Mouse (Mus musculus) neural tube, embryonic 15.5 days (tissue): Measurements from ENCODE around the gene Aldh1a3. TPM values are rescaled to one million over a fixed set of nuclear protein-coding genes. Genes with fewer than 3 reads are reported as not detected.
A peak's percentile ranks its signal among the peaks of the same experiment; 100 is the strongest.

ENCODE experiments used
- ATAC-seq: fragments of 200-750 bp; cut with Nextera tagmentation; 2 replicates; pipeline ENCODE4 v1.8.0; 2017; ENCODE audit warnings: mild to moderate bottlenecking, moderate TSS enrichment, moderate library complexity; ENCODE audit not compliant: low FRiP score
- H3K27ac ChIP-seq: fragments of 300-500 bp; sonication (generic); replicated peaks from 2 replicates; pipeline ENCODE4 v1.5.1; 2015; ENCODE audit warnings: mild to moderate bottlenecking, inconsistent platforms
- H3K27me3 ChIP-seq: fragments of 300-500 bp; sonication (generic); replicated peaks from 2 replicates; pipeline ENCODE4 v1.6.1; 2015; ENCODE audit warnings: inconsistent platforms
- H3K36me3 ChIP-seq: fragments of 300-500 bp; sonication (generic); 2 replicates; pipeline ENCODE4 v1.6.1; 2015; ENCODE audit warnings: inconsistent platforms
- H3K4me1 ChIP-seq: fragments of 300-500 bp; sonication (generic); 2 replicates; pipeline ENCODE4 v1.6.1; 2015; ENCODE audit warnings: inconsistent platforms
- H3K4me2 ChIP-seq: fragments of 300-500 bp; sonication (generic); 2 replicates; pipeline ENCODE4 v1.6.1; 2015; ENCODE audit warnings: inconsistent platforms, mild to moderate bottlenecking, moderate library complexity
- H3K4me3 ChIP-seq: fragments of 300-500 bp; sonication (generic); replicated peaks from 2 replicates; pipeline ENCODE4 v1.5.1; 2015; ENCODE audit warnings: mild to moderate bottlenecking, inconsistent platforms
- H3K9ac ChIP-seq: fragments of 300-500 bp; sonication (generic); replicated peaks from 2 replicates; pipeline ENCODE4 v1.6.1; 2015; ENCODE audit warnings: mild to moderate bottlenecking, inconsistent platforms
- H3K9me3 ChIP-seq: fragments of 300-500 bp; sonication (generic); replicated peaks from 2 replicates; pipeline ENCODE4 v1.6.1; 2016; ENCODE audit warnings: inconsistent platforms
- WGBS: fragments of 180-500 bp; shearing (Covaris S2); methylation state at CpG from one replicate; pipeline ENCODE4 v1.1.7; 2015; ENCODE audit warnings: mixed read lengths; 5-methylcytosine and 5-hydroxymethylcytosine counted together
- polyA plus RNA-seq: library from polyadenylated mRNA; unstranded; fragments of >200 nt; fragmentation: Nextera tagmentation; extraction: Ambion mirVana; gene quantifications from 2 replicates; pipeline ENCODE4 v1.2.1, GENCODE M21; 2015

The Aldh1a3 gene
- polyA plus RNA-seq, 1 experiment from 2014 or later: 3.6 TPM

GRCm38 (mm10) chr7:66409433-66409832 is 17.9 kb downstream of the Aldh1a3 start:
- WGBS: 74% methylated on average over 6 of the region's 6 CpGs
- Histone ChIP-seq H3K27me3 (no peaks in the 10 kb centered on the region), H3K4me2 (no peak overlapping the region), H3K27ac (no peak overlapping the region), H3K36me3 (no peaks in the 10 kb centered on the region), H3K9me3 (no peaks in the 10 kb centered on the region), H3K4me3 (no peak overlapping the region), H3K4me1 (peaks cover 16% of the 10 kb centered on the region), H3K9ac (no peak overlapping the region)
- no peak for ATAC-seq

DNA sequence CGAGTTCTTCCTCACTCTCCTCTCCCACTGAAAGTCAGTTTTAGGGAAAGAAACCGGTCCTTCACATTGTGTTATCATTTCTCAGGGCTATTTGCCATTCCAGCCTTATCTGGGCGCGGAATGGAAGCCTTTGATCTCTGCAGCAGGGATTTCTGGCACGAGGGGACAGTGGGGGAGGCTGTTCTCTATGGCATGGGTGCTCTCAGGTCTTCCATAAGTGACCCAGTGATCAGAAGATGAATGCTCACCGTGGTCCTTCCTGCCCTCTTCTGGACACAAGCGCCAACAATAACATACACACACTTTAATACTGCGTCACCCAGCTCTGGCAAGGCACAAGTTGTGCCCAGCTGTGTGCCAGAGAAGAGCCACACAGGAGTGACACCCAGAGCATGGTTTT is 20.3 kb downstream of the Aldh1a3 start:
- Histone ChIP-seq H3K9me3 (no peaks in the 10 kb centered on the region), H3K4me2 (no peak overlapping the region), H3K27ac (no peak overlapping the region), H3K27me3 (no peaks in the 10 kb centered on the region), H3K9ac (no peak overlapping the region), H3K4me1 (peaks cover 4% of the 10 kb centered on the region), H3K36me3 (no peaks in the 10 kb centered on the region), H3K4me3 (no peak overlapping the region)
- WGBS: 83% methylated on average over 8 of the region's 8 CpGs
- no peak for ATAC-seq

DNA sequence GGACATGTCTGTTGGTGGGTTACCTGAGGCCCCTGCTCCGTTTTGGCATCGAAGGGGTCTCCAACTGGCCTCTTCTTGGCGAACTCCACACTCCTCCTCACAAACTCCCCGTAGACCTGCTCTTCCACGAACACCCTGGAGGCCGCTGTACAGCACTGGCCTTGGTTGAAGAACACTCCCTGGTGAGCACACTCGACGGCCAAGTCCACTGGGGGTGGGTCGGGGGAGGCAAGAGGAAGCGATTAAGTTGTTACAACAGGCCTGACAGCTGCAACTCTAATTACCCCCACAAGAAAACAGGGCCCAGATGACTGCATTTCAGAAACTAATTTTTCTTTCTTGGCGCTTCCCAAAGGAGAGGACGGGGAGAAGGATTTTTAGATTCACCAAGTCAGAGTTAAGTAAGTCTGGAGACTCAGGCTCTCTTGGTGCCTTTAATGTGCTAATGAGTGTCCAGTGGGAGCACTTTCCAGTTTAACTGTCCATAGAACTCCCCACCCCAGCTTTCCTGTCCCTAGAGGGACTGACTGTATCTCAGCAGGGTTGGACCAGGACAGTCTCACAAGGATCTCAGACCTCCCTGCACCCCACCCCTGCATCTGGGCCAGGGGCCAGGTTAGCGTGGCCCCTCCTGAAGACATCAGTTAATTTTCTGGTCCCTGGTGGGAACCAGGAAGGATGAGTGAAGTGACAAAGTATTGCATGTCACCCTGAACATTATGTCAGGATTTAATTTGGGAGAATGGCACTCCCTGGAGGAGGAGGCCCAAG is 21.2 kb downstream of the Aldh1a3 start:
- H3K27ac ChIP-seq: no peak overlapping the region
- WGBS: 48% methylated on average over 13 of the region's 13 CpGs
- H3K4me1 ChIP-seq: peaks cover 4% of the 10 kb centered on the region
- H3K9me3 ChIP-seq: no peaks in the 10 kb centered on the region
- no peak for ATAC-seq
- H3K27me3 ChIP-seq: no peaks in the 10 kb centered on the region
- H3K36me3 ChIP-seq: no peaks in the 10 kb centered on the region
- H3K9ac ChIP-seq: no peak overlapping the region
- no peak overlapping the region for H3K4me3 ChIP-seq
- no peak overlapping the region for H3K4me2 ChIP-seq

GRCm38 (mm10) chr7:66405541-66405940 is 21.8 kb downstream of the Aldh1a3 start:
- Histone ChIP-seq H3K27me3 (no peaks in the 10 kb centered on the region), H3K36me3 (no peaks in the 10 kb centered on the region), H3K9me3 (no peaks in the 10 kb centered on the region), H3K9ac (no peak overlapping the region), H3K4me3 (no peak overlapping the region), H3K4me2 (no peak overlapping the region), H3K27ac (no peak overlapping the region), H3K4me1 (peaks cover 4% of the 10 kb centered on the region)
- WGBS: 72% methylated on average over 11 of the region's 11 CpGs
- no peak for ATAC-seq

- no peak overlapping the region for H3K4me2 ChIP-seq
- H3K27me3 ChIP-seq: no peaks in the 10 kb centered on the region
- H3K4me3 ChIP-seq: no peak overlapping the region
- no peak for ATAC-seq
- H3K27ac ChIP-seq: no peak overlapping the region
- no peaks in the 10 kb centered on the region for H3K9me3 ChIP-seq
- no peaks in the 10 kb centered on the region for H3K36me3 ChIP-seq
- H3K9ac ChIP-seq: no peak overlapping the region
- WGBS: 78% methylated on average over 4 of the region's 4 CpGs
- H3K4me1 ChIP-seq: peaks cover 4% of the 10 kb centered on the region
Observed at GRCm38 (mm10) chr7:66404802-66405201, 22.5 kb downstream of the Aldh1a3 start.

DNA sequence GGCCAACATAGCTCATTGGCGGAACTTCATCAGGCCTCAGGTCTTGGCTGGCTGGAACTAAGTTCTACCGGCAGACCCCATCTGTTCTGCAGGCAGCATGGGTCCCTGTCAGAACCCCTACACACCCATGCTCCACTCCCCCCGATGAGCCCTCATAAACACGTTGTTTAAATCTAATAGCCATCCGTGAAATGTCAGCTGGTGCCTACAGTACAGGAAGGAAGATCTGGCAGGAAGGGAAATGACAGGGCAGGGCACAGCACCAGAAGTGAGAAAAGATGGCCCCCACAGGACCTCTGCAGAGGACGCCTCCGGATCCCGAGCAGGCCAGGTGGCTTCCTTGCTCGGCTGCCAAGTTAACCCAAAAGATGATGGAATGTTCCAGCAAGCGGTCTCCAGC is 23.2 kb downstream of the Aldh1a3 start:
- no peak for ATAC-seq
- WGBS: 40% methylated on average over 10 of the region's 10 CpGs

GRCm38 (mm10) chr7:66402876-66403275 is 24.4 kb downstream of the Aldh1a3 start:
- no peak overlapping the region for H3K9ac ChIP-seq
- H3K4me2 ChIP-seq: no peak overlapping the region
- no peak overlapping the region for H3K27ac ChIP-seq
- peaks cover 4% of the 10 kb centered on the region for H3K4me1 ChIP-seq
- H3K27me3 ChIP-seq: no peaks in the 10 kb centered on the region
- no peak for ATAC-seq
- H3K9me3 ChIP-seq: no peaks in the 10 kb centered on the region
- WGBS: 91% methylated on average over 5 of the region's 5 CpGs
- H3K4me3 ChIP-seq: no peak overlapping the region
- H3K36me3 ChIP-seq: no peaks in the 10 kb centered on the region

More for the DNA sequence above, 23.2 kb downstream of the Aldh1a3 start:
- Histone ChIP-seq H3K4me3 (no peak overlapping the region), H3K9ac (no peak overlapping the region), H3K27ac (no peak overlapping the region), H3K9me3 (no peaks in the 10 kb centered on the region), H3K27me3 (no peaks in the 10 kb centered on the region), H3K4me1 (peaks cover 4% of the 10 kb centered on the region), H3K4me2 (no peak overlapping the region), H3K36me3 (no peaks in the 10 kb centered on the region)

DNA sequence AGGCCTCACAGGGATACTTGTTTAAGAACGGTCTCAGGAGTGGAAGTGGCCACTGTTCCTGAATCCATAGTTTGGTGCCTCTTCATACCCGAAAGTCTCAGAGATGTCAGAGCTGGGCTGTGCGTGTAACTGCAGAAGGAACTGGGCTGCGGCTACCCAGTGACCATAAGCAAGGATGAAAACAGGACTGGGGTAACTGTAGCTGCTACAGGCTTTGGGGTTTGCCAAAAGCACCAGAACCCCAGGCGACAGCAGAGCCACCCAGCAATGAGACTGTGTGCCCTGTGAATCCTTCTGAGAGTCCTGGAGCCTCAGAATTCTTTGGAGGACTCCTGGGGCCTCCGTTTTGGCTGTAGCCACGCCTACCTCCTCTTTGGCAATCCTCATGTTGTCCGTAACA is 25.7 kb downstream of the Aldh1a3 start:
- 40% methylated on average over 8 of the region's 8 CpGs for WGBS
- H3K27me3 ChIP-seq: no peaks in the 10 kb centered on the region
- no peak for ATAC-seq
- H3K36me3 ChIP-seq: no peaks in the 10 kb centered on the region
- no peak overlapping the region for H3K27ac ChIP-seq
- H3K4me2 ChIP-seq: no peak overlapping the region
- H3K4me3 ChIP-seq: no peak overlapping the region
- H3K4me1 ChIP-seq: peaks cover 4% of the 10 kb centered on the region
- H3K9ac ChIP-seq: no peak overlapping the region
- no peaks in the 10 kb centered on the region for H3K9me3 ChIP-seq

GRCm38 (mm10) chr7:66397288-66397687 is 30.0 kb downstream of the Aldh1a3 start:
- Histone ChIP-seq H3K9me3 (no peaks in the 10 kb centered on the region), H3K4me2 (no peak overlapping the region), H3K4me1 (no peaks in the 10 kb centered on the region), H3K27ac (no peak overlapping the region), H3K4me3 (no peak overlapping the region), H3K27me3 (no peaks in the 10 kb centered on the region), H3K36me3 (no peaks in the 10 kb centered on the region), H3K9ac (no peak overlapping the region)
- 30% methylated on average over 3 of the region's 3 CpGs for WGBS
- no peak for ATAC-seq

DNA sequence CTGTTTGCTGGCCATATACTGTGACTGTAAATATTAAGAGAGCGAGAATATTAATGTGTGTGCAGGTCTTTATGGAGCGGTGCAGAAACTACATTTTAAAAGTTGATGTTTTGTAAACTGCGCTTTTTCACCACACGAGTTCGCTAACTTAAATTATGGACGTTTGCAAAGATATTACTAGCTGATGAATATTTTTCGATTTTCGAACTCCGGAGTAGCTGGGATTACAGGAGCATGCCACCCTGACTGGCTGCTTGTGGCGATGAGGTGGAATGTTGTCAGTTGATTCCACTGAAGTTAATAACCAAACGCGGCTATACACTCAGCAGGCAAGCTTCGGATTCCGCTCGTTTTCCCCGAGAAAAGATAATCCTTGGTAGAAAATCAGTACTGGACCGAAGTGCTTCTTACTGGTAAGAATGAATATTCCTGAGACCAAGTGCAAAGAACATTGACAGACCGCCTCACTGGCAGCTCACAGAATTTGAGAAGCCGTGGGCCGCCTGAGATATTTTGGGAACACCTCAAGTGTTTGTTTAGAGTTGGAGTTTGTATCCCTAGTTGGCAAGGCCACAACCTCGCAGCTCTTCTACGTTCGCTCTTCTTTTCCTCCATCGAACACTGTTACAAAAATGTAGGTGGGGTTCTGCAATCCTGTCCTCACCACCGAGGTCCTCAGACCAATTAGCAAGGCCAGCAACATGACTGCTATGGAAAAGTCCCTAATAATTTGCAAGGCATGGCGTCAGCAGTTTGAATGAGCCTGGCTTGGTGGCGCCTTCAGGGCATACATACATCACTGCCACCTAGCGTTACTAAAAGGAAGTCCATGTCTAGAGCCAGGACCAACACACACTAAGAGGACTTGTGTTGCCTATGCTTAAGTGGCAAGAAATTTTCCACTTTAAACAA is 38.4 kb downstream of the Aldh1a3 start:
- H3K4me2 ChIP-seq: peak overlapping the region; percentile 99
- H3K36me3 ChIP-seq: no peaks in the 10 kb centered on the region
- peaks cover 21% of the 10 kb centered on the region for H3K4me1 ChIP-seq
- 0 out of 2 replicates have a peak, but pooled peaks cover 7% of the 10 kb centered on the region for H3K27me3 ChIP-seq
- H3K9me3 ChIP-seq: no peaks in the 10 kb centered on the region
- H3K9ac ChIP-seq: peak overlapping the region; percentile 61; the same call in 1 of the 2 replicates
- peak; percentile 81; the same call in 1 of the 2 replicates for ATAC-seq
- H3K27ac ChIP-seq: no peak overlapping the region
- WGBS: 16% methylated on average over 28 of the region's 28 CpGs
- H3K4me3 ChIP-seq: peak overlapping the region; percentile 55

- H3K4me3 ChIP-seq: peak within 1 kb of the TSS; percentile 55
- H3K4me2 ChIP-seq: peak within 1 kb of the TSS; percentile 99
- under 1% methylated on average over 70 of the region's 70 CpGs for WGBS
- peak; percentile 54 for ATAC-seq
- H3K36me3 ChIP-seq: no peaks in the 10 kb centered on the region
- peak within 1 kb of the TSS; percentile 61 for H3K9ac ChIP-seq
- H3K9me3 ChIP-seq: no peaks in the 10 kb centered on the region
- peak within 1 kb of the TSS; percentile 48 for H3K27ac ChIP-seq
- H3K27me3 ChIP-seq: 0 out of 2 replicates have a peak, but pooled peaks cover 7% of the 10 kb centered on the region
- peaks cover 21% of the 10 kb centered on the region for H3K4me1 ChIP-seq
Observed at GRCm38 (mm10) chr7:66387813-66388521, 39.4 kb downstream of the Aldh1a3 start, which contains the start of gene Lrrk1. TSS of gene Lrrk1 (minus strand) at chr7:66388350.
